Mouse (Mus musculus) heart, adult 11 months (tissue): ENCODE results near the gene Slc25a26.
A peak's percentile ranks its signal among the peaks of the same experiment; 100 is the strongest.

ENCODE experiments used
- DNase-seq: peaks from one replicate; pipeline ENCODE4 v3.0.0; 2022

Slc25a26 gene

GRCm38 (mm10) chr6:94601811-94602210 is 101.7 kb downstream of the Slc25a26 start:
- DNase-seq, result no peak

DNA sequence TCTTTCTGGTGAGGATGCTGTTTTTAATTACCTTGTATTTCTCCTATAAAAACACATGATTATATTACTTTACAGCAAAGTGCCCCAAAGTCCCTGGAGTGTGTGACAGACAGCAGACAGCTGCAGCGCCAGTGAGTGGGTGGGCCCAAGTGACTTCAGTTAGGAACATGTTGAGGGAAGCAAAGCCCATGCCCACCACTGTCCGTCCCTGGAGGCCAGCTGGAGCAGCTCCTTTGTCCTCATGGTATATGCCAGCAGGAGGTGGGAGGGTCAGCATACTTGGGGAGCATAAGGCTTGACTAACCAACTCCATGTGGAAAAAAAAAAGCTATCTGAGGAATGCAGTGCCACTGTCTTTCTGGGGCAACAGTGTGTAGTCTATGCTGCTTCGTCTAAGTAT is 103.9 kb downstream of the Slc25a26 start:
- DNase-seq, result no peak

- DNase-seq, result peak; percentile 80
Observed at GRCm38 (mm10) chr6:94604546-94604945, 104.4 kb downstream of the Slc25a26 start.

GRCm38 (mm10) chr6:94613235-94613895 is 113.2 kb downstream of the Slc25a26 start:
- DNase-seq, result no peak

GRCm38 (mm10) chr6:94614346-94614745 is 114.2 kb downstream of the Slc25a26 start:
- no peak for DNase-seq

DNA sequence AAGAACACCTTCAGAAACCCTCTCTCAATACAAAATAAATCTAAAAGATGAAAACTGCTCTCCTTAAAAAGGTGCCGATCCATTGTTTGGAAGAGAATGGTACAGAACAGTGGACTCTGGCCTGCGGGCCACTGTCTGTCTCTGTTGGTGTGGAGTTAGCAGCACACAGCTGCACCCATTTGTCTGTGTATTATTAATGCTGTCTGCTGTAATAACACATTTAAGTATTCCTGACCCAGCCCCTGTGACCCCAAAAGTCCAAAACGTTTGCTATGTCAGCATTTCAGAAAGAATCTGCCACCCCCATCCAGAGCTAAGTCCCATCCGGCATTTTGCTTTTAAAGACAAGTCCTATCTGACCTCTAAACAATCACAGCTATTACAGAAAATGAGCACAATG is 115.8 kb downstream of the Slc25a26 start:
- no peak for DNase-seq

- DNase-seq, result no peak
Observed at GRCm38 (mm10) chr6:94618671-94619070, 118.5 kb downstream of the Slc25a26 start.

DNA sequence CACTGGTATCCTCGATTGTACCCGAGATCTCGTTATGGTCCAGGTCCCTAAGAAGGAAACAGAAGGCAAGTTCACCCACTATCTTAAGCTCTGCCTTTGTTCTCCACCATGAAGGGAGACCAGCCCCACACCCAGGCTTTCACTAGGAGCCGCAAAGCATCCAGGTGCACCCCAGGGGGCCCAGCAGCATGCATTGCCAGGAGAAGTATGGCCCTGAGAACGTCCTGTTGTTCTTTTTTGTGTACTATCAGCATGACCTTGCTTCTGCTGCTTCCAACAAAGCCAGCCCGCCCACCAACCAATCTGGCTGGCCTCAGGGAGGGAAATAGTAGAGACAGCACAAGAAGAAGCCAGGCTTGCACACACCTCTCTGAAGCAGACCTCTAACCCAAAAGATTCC is 120.2 kb downstream of the Slc25a26 start:
- no peak for DNase-seq

GRCm38 (mm10) chr6:94620801-94621301 is 120.7 kb downstream of the Slc25a26 start:
- peak; percentile 99 for DNase-seq

- DNase-seq, result peak; percentile 95
Observed at GRCm38 (mm10) chr6:94622983-94623382, 122.9 kb downstream of the Slc25a26 start.

GRCm38 (mm10) chr6:94624543-94624942 is 124.4 kb downstream of the Slc25a26 start:
- peak; percentile 87 for DNase-seq

DNA sequence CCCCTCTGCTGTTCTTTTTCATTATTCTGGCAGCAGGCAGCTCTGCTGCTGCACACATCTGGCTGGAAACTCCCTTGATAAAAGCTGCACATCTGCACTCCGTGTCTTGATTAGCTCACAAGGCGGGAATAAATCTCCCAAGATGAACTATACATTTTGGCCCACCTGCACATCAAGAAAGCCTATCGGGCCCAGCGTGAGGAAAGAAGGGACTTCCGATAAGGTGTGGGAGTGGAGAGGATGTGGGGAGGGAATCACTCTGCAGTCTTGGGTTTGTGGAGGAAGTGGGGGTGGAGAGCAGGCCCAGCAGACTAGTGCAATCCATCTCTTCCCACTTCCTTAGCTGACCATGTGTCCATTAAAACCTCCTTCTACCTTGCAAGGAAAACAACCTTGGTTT is 125.8 kb downstream of the Slc25a26 start:
- DNase-seq, result peak; percentile 87

DNA sequence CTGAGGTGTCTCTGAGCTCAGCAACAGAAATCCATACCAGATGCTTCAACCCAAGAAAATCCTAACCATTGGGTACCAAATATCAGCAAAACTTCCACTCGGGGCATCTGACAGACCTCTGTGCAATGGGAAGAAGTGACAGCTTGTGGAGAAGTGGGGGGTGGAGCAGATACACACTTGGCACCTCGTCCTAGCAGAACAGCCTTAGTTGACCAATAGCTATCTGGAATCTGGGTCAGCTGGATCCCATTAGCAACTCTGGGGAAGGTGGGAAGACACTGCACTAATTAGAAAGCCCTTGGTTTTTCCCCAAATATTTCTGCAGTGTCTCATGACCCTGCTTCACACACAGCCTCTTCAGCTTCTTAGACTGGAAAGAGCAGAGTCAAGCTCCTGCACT is 126.7 kb downstream of the Slc25a26 start:
- DNase-seq, result no peak

DNA sequence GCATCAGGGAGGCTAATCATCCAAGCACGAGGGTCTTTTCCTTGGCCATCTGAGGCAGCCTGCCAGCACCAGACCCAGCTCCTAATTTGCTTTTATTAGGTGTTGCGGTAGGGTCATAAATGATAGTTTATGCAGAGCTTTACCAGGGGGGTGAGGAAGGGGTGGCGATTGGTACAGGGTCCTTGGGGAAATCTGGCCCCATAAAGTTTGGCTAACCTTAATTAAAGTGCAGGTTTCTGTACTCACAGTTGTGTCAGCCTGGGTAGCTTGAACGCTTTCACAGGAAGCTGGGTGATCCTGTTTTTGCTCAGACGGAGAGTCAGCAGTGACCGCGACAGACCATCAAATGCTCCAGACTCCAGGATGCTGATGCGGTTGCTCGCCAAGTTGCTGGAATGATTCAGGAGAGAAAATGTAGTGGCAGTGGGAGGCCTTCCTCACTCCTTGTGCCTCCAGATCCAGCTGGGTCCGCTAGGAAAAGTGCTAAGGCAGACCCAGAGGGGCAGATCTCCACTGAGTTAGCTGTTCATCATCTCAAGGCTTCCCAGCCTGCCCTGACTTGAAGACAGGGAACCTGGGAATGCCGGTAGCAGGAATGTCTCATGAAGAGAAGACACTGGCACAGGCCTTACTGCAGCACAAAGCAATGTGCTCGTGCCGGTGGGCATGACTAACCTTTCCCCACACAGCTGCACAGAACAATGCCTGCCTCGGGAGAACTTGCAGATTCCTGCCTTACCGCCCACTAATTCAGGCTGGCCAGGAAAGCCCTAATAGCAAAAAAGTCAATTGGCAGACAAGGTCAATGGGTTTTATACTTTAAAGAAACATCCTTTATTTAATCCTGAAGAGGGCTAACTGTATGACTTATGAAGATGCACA is 127.8 kb downstream of the Slc25a26 start:
- DNase-seq, result no peak

DNA sequence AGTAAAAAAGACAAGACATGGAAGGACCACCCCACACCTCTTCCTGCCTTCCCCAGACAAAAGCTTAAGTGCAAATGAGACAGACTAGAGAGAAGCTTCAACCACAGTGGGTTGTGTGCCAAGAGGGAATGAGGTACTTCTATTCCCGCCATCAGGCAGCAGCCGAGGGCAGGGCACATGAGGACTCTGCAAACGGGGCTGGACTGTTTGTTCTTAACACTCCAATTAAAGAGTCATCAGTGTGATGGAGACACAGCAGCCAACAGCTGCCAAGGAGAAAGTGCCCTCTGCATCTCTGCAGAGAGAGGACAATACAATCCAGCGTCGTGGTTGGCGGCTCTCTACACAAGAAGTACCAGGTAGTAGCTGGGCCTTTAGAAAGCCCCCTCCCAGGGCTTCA is 128.7 kb downstream of the Slc25a26 start:
- DNase-seq, result peak; percentile 93

- no peak for DNase-seq
Observed at GRCm38 (mm10) chr6:94631051-94631778, 131.1 kb downstream of the Slc25a26 start.

DNA sequence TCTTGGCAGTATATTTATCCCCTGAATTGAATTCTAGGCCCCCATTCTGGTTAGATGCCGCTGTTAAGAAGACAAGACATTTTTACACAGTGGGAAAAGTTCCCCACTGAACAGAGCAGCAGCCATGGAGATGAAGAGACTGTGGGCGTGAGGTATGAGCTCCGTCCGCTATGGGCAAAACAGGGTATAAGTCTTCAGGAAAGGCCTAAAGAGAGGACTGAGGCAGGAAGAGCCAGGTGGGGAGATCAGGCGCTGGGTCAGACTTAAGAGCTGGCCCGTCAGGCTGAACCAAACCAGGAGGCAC is 131.6 kb downstream of the Slc25a26 start:
- no peak for DNase-seq

DNA sequence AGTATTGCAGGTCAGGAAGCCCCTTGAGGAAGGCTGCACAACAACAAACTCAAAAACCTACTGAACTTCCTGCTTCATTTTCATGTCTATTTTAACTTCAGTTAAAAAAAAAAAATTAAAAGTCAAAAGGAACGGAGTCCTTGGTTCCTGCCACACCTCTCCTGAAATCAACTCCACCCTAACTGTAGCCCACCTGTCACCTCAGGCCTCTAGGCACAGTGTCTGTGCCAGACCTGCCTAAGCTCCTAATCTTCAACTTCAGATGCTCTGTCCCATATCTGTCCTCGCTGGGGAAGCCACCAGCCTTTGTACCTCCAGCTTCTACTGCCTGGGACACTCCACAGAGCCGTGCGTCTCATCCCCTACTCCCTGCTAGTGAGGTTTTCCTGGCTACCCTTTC is 134.1 kb downstream of the Slc25a26 start:
- no peak for DNase-seq

DNA sequence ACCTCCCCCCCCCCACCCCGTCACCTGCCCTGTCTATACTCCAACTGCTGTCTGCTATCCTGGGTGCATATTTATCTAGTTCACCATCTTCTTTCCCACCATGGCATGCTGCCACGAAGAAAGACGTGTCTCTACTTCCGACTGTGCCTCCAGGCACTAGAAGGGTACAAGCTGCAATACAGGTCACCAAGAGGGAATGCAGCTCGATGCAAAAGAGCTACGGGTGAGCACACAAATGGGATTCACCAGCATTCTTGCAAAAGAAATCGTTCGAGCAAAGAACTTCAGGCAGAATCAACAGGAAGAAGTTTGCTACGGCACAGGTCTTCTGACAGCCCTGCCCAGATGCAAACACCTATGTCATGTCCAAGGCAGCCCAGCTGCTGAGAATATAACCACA is 134.6 kb downstream of the Slc25a26 start:
- peak; percentile 89 for DNase-seq

GRCm38 (mm10) chr6:94635343-94635742 is 135.2 kb downstream of the Slc25a26 start:
- no peak for DNase-seq

DNA sequence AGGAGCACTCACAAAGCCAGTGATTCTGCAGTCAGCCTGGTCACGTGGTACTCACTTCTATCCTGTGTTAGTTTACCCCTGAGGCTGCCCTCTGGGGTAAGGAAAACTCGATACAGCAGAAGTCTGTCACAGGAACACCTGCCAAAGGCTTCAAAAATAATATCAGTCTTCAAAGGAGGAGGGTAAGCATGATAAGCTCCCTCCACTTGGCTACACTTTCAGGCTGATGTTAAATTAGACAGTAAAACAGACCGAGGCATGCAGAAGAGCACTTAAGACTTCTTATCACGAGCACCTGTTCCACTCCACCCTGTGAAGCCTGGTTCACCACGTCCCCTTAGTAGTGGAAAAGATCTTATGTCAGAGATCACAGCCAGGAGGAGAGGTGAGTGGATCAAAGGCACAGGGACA is 136.9 kb downstream of the Slc25a26 start:
- no peak for DNase-seq

DNA sequence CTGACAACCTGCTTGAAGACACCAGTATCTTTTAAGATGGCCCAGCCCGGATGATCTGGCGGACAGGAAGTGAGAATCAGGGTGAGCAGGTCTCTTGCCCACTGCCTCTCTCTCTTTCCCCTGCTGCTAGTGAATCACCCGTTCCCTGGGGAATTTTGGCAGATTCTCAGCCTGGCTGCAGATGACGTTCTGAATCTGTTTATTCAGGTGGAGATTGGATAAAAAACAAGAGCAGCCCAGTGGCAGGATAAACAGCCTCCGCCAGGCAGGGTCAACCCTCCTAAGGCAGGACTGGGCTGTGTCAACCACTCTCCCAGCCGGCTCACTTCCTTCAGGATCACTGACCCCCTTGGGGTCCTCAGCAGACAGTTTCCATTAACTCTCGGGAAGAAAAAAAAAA is 140.2 kb downstream of the Slc25a26 start:
- peak; percentile 97 for DNase-seq

DNA sequence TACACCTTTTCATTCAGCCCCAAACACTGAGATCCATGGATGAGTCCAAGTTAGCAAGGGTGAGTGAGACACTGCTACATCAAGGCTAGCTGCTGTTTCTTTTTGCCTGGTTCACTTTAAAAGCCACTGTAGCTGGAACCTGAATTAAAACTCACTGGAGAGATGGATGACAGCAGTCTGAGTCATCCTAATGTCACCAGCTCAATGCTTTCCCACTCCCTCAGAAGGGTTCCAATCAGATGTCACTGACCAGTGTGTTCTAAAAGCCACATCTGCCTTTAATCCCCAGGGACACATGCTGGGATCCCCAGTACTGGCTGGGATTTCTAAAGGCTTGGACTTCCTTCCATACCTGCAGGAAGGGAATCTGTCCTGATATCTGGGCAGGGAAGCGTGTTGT is 141.9 kb downstream of the Slc25a26 start:
- no peak for DNase-seq

GRCm38 (mm10) chr6:94643989-94644388 is 143.9 kb downstream of the Slc25a26 start:
- DNase-seq, result no peak
